Mouse (Mus musculus) erythroid progenitor cell, adult 5-6 weeks (primary cell): ENCODE data around the gene Phc2. TPM values are rescaled to one million over a fixed set of nuclear protein-coding genes. Genes with fewer than 3 reads are reported as not detected.
"Not testable (repeated sequence)": the region's sequence is repeated elsewhere in the genome, so short reads cannot be mapped to it uniquely, and the experiment has no call there.

ENCODE experiments used
- ATAC-seq: replicated peaks from 2 replicates; pipeline ENCODE4 v1.8.0; 2016; ENCODE audit warnings: moderate number of reproducible peaks, mild to moderate bottlenecking, moderate TSS enrichment, inconsistent platforms; ENCODE audit not compliant: poor library complexity, low FRiP score, severe bottlenecking
- total RNA-seq, 2 experiments: library from RNA; stranded (forward) in 1 of 2; stranded (reverse) in 1 of 2; fragments of 150-400 nt in 1 of 2; fragments of 186-747, 209-891 nt in 1 of 2; gene quantifications; 2 replicates each; pipeline versions ENCODE4 v1.2.3 to v1.2.4; 2015 to 2017; ENCODE audit warnings: low replicate concordance in 2 of 2

Gene Phc2
- 16.3 and 26.7 TPM in 2 replicates for total RNA-seq (2015; ENCODE audit: low replicate concordance)
- total RNA-seq (2017; ENCODE audit: low replicate concordance): 2.6 and 7.8 TPM in 2 replicates

GRCm38 (mm10) chr4:128654505-128655381, at the start of gene Phc2:
TSS of gene Phc2 (plus strand) at chr4:128654702.
- peak; percentile 42; the same call in 1 of the 2 replicates for ATAC-seq

GRCm38 (mm10) chr4:128606586-128606985, 47.9 kb upstream of the Phc2 start:
- no peak for ATAC-seq

GRCm38 (mm10) chr4:128607661-128608060, 46.8 kb upstream of the Phc2 start:
- no peak for ATAC-seq

- ATAC-seq: no peak
Measured at GRCm38 (mm10) chr4:128609276-128609924, 45.1 kb upstream of the Phc2 start.

- ATAC-seq: peak; percentile 97
Measured at GRCm38 (mm10) chr4:128609925-128610402, 44.5 kb upstream of the Phc2 start, which contains the start of gene Zscan20. TSS of gene Zscan20 (minus strand) at chr4:128610098.

- ATAC-seq: no peak
Measured at GRCm38 (mm10) chr4:128610706-128611105, 43.8 kb upstream of the Phc2 start.

GRCm38 (mm10) chr4:128611726-128612125, 42.8 kb upstream of the Phc2 start:
- ATAC-seq: not testable (repeated sequence)

GRCm38 (mm10) chr4:128613326-128613725, 41.2 kb upstream of the Phc2 start:
- ATAC-seq: no peak

- no peak for ATAC-seq
Measured at GRCm38 (mm10) chr4:128615761-128616160, 38.7 kb upstream of the Phc2 start.

GRCm38 (mm10) chr4:128617363-128618120, 37.0 kb upstream of the Phc2 start:
- ATAC-seq: no peak

GRCm38 (mm10) chr4:128618246-128618911, 36.1 kb upstream of the Phc2 start, which contains the start of gene Tlr12:
TSS of gene Tlr12 (minus strand) at chr4:128618619.
- ATAC-seq: no peak

- ATAC-seq: no peak
Measured at GRCm38 (mm10) chr4:128618963-128619362, 35.5 kb upstream of the Phc2 start.

- ATAC-seq: no peak
Measured at GRCm38 (mm10) chr4:128620572-128620971, 33.9 kb upstream of the Phc2 start.

GRCm38 (mm10) chr4:128621109-128621508, 33.4 kb upstream of the Phc2 start:
- ATAC-seq: no peak

- no peak for ATAC-seq
Measured at GRCm38 (mm10) chr4:128635451-128635850, 19.1 kb upstream of the Phc2 start.

GRCm38 (mm10) chr4:128635894-128636585, 18.5 kb upstream of the Phc2 start:
- ATAC-seq: no peak

GRCm38 (mm10) chr4:128637250-128637649, 17.3 kb upstream of the Phc2 start:
- no peak for ATAC-seq

GRCm38 (mm10) chr4:128638265-128638923, 16.1 kb upstream of the Phc2 start:
- ATAC-seq: no peak
